Mouse (Mus musculus): ENCODE measurements around the gene Mest.

DNA sequence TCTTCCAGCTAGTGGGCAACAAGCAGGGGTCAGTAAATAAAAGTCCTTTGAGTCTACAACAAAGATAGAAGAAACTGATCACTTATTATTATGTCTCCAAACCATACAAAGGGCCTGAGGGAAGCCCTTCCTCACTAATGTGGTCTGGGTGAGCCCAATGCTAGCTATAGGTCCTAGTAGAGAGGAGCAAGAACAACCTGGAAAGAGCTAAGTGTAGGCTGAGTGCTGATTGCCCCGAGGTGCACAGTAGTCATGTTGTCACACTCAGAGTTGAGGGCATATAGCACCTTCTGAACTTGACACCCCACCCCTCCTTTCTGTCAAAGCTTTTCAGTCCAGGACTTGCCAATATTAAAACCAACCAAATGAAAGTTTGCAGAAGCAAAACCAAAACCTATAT is 26.5 kb downstream of the Mest start:
- TF ChIP-seq CTCF (IDR thresholded peaks at IDR 0.05; ENCODE audit: borderline replicate concordance, insufficient read depth, low read depth, low read length) (no peak), POLR2A (IDR thresholded peaks at IDR 0.05; ENCODE audit: borderline replicate concordance, insufficient read depth, low read length) (no peak)

Measured in cerebellum, adult 2 months (tissue).